Mouse (Mus musculus) spleen, embryonic (tissue): Measurements from ENCODE around the gene Gm43552.

ENCODE experiments used
- CTCF ChIA-PET: fragments of 350-600 bp; sonication (Branson Sonifier 250); formaldehyde crosslinking; loops from one replicate; lab custom pipeline; 2022; lab: Charles Lee

The Gm43552 gene

DNA sequence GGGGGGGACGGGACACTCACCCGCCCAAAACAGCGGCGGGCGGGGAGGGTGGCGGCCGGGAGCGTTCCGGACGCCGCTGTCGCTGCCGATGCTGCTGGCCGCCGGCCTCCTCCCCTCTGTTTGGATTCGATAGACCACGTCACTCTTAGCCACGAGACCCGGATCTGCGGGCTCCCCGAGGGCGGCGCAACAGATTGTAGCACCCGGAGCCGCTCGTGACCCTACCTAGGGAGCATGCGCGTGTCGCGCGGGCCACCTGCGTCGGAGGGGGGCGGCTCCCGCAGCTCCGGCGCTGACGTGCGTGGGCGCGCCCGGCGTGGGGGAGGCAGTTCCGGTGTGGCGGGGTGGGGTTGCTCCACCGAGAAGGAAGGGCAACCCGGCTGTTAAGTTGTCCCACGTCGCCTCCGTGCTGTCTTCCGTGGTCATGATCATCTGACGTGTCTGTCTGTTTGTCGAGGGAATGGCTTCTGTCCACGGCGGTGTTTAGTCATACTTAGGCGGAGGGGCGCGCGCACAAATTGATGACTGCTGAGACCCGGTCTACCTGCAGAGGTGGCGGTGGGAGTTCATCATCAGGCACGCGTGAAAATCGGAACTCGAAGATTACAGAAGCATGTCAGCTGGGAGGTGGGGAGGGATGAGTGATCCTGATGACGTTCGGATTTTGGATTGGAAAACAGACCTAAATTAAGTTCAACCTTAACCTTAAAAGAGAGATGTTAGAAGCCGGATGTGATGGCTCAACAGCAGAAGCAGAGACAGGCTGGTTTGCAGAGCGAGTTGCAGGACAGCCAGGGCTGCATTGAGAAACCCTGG is at the start of gene Gm43552:
Gene Gm43552 (minus strand): TSS at position 118 of the 816 bp plus-strand sequence.
- CTCF ChIA-PET = interaction anchor here (0.6 to 1.2 kb wide), 4 partner anchors 9 to 225 kb away, joined by 3 to 8 read pairs (median 4); partner anchors contain the start of genes Smim14 and Ube2k

DNA sequence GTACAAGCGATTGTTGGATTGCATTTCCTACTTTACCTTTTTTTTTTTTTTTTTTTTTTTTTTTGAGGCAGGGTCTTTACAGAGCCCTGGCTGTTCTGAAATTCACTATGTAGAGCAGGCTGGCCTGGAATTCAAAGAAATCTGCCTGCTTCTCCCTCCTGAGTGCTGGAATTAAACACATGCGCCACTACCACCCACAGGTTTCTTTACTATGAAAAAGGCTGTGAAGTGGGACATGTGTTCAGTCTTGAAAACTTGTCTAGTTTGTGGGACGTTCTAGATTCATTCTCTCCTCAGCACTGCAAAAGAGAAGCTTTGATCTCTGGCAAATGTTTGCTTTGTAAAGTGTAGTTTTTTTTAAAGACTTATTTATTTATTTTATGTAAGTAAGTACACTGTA is 49.3 kb upstream of the Gm43552 start:
- CTCF ChIA-PET = interaction anchor here (0.6 kb wide), 1 partner anchor 157 kb away, joined by 3 read pairs; no protein-coding TSS in a partner anchor

- CTCF ChIA-PET = interaction anchor here (0.6 to 0.7 kb wide), 7 partner anchors 14 to 1628 kb away, joined by 4 to 23 read pairs (median 4); no protein-coding TSS in a partner anchor
Observed at GRCm38 (mm10) chr5:65539786-65540185, 47.2 kb upstream of the Gm43552 start.

GRCm38 (mm10) chr5:65538829-65539228 is 46.2 kb upstream of the Gm43552 start:
- CTCF ChIA-PET = no interaction called here

DNA sequence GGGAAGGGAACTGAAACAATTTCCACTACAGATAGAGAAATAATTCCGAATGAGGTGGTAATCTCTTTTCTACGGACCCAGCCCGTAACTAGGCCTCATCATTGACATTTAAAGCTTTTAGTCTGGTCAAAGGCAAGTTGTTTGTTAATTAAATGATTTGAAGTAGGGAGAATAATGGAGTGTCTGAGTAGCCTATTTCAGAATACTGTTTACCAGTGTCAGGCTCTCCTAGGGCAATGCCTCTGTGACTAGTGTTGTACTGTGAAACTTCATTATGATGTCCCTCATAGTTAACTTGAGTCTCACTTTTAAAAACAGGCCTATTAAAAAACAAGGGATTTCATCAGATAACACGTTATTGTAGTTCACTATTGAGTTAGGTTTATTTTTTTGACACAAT is 45.5 kb upstream of the Gm43552 start:
- CTCF ChIA-PET = no interaction called here

DNA sequence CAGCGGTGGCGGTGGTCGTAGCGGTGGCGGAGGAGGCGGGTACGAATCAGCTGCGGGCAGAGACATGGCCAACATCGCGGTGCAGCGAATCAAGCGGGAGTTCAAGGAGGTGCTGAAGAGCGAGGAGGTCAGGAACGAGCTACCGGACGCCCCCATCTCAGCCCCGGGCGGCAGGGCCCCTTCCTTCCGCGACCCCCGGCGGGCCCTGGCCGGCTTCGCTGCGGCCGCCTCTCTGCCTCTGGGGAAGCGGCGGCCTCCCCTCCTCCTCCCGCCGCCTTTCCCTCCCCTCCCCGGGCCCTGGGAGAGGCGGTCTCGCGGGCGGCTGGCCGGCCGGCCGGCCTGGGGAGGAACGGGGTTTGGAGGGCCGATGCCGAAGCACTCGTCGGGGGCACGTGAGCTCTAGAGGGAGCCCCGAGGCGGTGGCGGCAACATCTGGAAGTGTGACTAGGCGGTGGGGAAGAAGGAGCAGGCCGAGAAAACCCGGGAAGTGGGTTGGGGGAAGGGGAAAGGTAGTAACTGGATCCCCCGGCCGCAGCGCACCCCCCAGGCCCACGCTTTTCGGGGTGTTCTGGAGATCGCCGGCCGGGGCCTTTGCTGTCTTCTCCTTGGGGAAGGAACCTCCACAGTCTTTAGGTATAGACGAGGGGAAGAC is 44.9 kb upstream of the Gm43552 start:
- CTCF ChIA-PET = no interaction called here

GRCm38 (mm10) chr5:65536751-65537419 is 44.3 kb upstream of the Gm43552 start, which contains the start of the genes Smim14 and Ube2k:
TSS of gene Smim14 (minus strand) at chr5:65537184.
TSS of gene Ube2k (plus strand) at chr5:65537233.
- CTCF ChIA-PET = interaction anchor here (0.9 kb wide), 1 partner anchor 43 kb away, joined by 3 read pairs; no protein-coding TSS in a partner anchor

DNA sequence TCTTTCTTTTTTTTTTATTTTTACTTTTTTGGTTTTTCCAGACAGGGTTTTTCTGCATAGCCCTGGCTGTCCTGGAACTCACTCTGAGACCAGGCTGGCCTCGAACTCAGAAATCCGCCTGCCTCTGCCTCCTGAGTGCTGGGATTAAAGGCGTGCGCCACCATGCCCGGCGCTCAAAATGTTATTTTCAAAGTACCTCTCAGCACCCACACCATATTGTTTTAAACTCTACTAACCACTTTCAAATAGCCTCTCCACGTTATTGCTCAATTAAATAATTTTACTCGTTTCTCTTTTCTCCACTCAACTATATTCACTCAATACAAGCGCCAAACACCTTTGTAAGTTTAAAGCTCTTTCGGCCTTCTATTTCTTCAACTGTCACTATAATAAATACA is 43.4 kb upstream of the Gm43552 start:
- CTCF ChIA-PET = interaction anchor here (0.7 to 0.9 kb wide), 3 partner anchors 31 to 151 kb away, joined by 3 read pairs; no protein-coding TSS in a partner anchor

DNA sequence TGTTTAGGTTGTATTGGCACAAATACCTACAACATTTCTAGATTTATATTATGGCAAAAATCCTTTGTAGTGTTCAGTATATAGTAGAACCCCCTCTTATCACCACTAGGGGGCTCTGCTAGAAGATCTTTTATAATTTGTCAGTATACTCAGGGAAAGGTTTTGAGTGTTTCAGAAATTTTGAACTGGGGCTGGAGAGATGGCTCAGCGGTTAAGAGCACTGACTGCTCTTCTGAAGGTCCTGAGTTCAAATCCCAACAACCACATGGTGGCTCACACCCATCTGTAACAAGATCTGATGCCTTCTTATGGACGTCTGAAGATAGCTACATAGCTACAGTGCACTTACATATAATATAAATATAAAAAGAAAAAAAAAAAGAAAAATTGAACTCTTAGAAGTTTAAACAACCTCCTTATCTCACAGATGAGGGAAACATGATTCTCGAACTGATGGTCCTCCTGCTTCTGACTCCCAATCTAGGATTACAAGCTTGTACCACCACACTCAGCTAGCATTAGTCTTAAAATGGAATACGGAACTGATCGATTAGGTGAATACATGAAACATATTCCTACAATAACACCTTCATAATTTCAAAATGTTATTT is 42.9 kb upstream of the Gm43552 start:
- CTCF ChIA-PET = interaction anchor here (0.5 to 0.7 kb wide), 4 partner anchors 32 to 650 kb away, joined by 3 to 7 read pairs (median 4); no protein-coding TSS in a partner anchor

GRCm38 (mm10) chr5:65534496-65534895 is 41.9 kb upstream of the Gm43552 start:
- CTCF ChIA-PET = no interaction called here

GRCm38 (mm10) chr5:65531283-65531682 is 38.6 kb upstream of the Gm43552 start:
- CTCF ChIA-PET = interaction anchor here (0.7 kb wide), 1 partner anchor 12 kb away, joined by 3 read pairs; no protein-coding TSS in a partner anchor

GRCm38 (mm10) chr5:65525674-65526443 is 33.2 kb upstream of the Gm43552 start:
- CTCF ChIA-PET = interaction anchor here (0.6 to 1.9 kb wide), 3 partner anchors 14 to 71 kb away, joined by 3 to 17 read pairs (median 5); no protein-coding TSS in a partner anchor

DNA sequence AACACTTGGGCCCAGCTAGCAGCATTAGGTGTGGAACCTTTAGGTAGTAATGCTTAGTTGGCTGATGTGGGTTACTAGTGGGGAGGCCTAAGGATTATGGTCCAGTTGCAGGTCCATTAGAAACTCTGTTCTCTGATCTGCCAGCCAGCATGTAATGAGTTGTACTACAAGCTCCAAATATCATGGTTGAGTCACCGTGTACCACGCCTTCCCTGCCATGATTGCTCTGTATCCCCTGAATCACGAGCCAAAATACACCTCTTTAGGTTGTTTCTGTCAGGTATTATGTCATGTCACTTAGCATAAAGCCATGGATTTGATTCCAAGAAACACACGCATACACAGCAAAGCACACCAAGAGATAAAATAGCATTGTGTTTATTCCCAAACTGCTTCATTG is 32.2 kb upstream of the Gm43552 start:
- CTCF ChIA-PET = interaction anchor here (1.9 kb wide), 1 partner anchor 40 kb away, joined by 17 read pairs; no protein-coding TSS in a partner anchor

DNA sequence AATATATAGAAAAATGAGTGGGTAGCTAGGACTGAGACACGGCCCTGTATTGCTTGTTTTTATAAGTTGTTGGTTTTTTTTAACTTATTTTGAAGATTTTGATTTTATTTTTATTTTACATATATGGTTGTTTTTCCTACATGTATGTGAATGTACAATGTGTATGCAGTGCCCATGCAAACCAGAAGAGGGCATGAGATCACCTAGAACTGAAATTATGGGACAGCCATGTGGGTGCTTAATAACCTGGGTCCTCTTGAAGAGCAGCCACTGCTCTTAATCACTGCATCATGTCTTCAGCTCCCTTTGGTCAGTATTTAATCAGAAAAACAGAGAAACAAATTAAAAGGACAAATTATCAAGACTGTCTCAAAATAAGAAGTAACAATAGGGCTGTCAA is 29.2 kb upstream of the Gm43552 start:
- CTCF ChIA-PET = interaction anchor here (0.6 to 1.0 kb wide), 2 partner anchors 21 to 636 kb away, joined by 3 read pairs; no protein-coding TSS in a partner anchor

GRCm38 (mm10) chr5:65514635-65515278 is 22.1 kb upstream of the Gm43552 start:
- CTCF ChIA-PET = interaction anchor here (0.6 to 0.8 kb wide), 4 partner anchors 23 to 147 kb away, joined by 3 to 8 read pairs (median 5); no protein-coding TSS in a partner anchor

DNA sequence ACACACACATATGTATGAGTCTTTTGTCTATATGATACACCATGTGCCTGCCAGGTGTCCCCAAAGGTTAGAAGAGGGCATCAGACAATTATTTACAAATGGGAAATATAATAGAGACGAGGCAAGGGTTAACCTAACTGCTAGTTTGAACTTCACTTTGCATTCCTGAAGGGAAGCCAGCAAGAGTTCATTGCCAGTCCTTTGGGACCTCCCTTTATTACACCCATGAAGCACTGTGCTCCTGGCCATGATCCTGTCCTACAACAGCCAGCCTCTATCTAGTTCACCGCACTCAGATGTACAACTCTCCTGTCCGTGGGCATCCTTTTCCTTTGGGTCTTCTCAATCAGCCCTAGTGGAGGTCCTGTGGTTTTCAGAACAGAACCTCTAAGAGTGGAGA is 20.9 kb upstream of the Gm43552 start:
- CTCF ChIA-PET = interaction anchor here (0.6 kb wide), 1 partner anchor 34 kb away, joined by 9 read pairs; no protein-coding TSS in a partner anchor

GRCm38 (mm10) chr5:65508395-65508794 is 15.8 kb upstream of the Gm43552 start:
- CTCF ChIA-PET = no interaction called here

GRCm38 (mm10) chr5:65505786-65506185 is 13.2 kb upstream of the Gm43552 start:
- CTCF ChIA-PET = no interaction called here

- CTCF ChIA-PET = interaction anchor here (0.7 kb wide), 1 partner anchor 101 kb away, joined by 3 read pairs; no protein-coding TSS in a partner anchor
Observed at GRCm38 (mm10) chr5:65501407-65501806, 8.8 kb upstream of the Gm43552 start.
